Mouse (Mus musculus): Measurements from ENCODE around the gene D630003M21Rik. TPM values are rescaled to one million over a fixed set of nuclear protein-coding genes. Genes with fewer than 3 reads are reported as not detected.
A peak's percentile ranks its signal among the peaks of the same experiment; 100 is the strongest.

Gene D630003M21Rik
- polyA plus RNA-seq, 1 experiment from 2014 or later: 3.1 TPM

GRCm38 (mm10) chr2:158230617-158231016, 1.6 kb upstream of the D630003M21Rik start:
- Histone ChIP-seq H3K27ac (replicated peaks) (no peak overlapping the region), H3K36me3 (replicated peaks) (no peaks in the 10 kb centered on the region), H3K4me3 (no peak overlapping the region), H3K9me3 (no peaks in the 10 kb centered on the region), H3K4me1 (peaks cover 31% of the 10 kb centered on the region), H3K27me3 (replicated peaks; ENCODE audit: low read depth, poor library complexity, severe bottlenecking) (peaks cover 47% of the 10 kb centered on the region)
- WGBS: 30% methylated on average over 6 of the region's 6 CpGs
- DNase-seq (ENCODE audit: low spot score): no peak

- no peaks in the 10 kb centered on the region for H3K36me3 ChIP-seq (replicated peaks)
- DNase-seq (ENCODE audit: low spot score): no peak
- 20% methylated on average over 7 of the region's 7 CpGs for WGBS
- H3K4me1 ChIP-seq: peaks cover 31% of the 10 kb centered on the region
- peak overlapping the region; percentile 81 for H3K27ac ChIP-seq (replicated peaks)
- peak overlapping the region; percentile 66 for H3K4me3 ChIP-seq
- no peaks in the 10 kb centered on the region for H3K9me3 ChIP-seq
- peaks cover 47% of the 10 kb centered on the region for H3K27me3 ChIP-seq (replicated peaks; ENCODE audit: low read depth, poor library complexity, severe bottlenecking)
Observed at GRCm38 (mm10) chr2:158229503-158229892, 476 bp upstream of the D630003M21Rik start.

GRCm38 (mm10) chr2:158225301-158225700, 3.7 kb downstream of the D630003M21Rik start:
- H3K4me1 ChIP-seq: peaks cover 24% of the 10 kb centered on the region

DNA sequence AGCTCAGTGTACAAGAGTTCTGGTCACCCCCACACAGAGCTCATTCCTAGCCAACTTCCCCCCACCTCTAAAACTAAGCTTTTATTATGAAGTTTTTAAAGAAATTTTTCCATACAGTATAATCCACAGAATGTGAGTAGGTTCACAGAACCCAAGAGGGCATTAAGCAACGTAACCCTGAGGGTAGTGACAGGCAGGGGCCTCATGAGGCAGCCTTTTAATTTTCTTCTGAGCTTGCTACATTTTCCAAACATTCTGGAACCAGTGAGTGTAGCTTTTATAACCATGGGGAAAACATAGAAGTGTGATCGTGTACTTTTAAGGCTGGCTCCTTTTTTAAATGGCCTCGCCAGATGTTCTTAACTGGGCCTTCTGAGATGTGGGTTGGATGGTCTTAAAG, 5.5 kb downstream of the D630003M21Rik start:
- Histone ChIP-seq H3K4me1 (peaks cover 10% of the 10 kb centered on the region), H3K36me3 (replicated peaks) (no peaks in the 10 kb centered on the region), H3K27ac (replicated peaks) (no peak overlapping the region), H3K27me3 (replicated peaks; ENCODE audit: low read depth, poor library complexity, severe bottlenecking) (peaks cover 20% of the 10 kb centered on the region), H3K9me3 (no peaks in the 10 kb centered on the region), H3K4me3 (no peak overlapping the region)
- no peak for DNase-seq (ENCODE audit: low spot score)
- 80% methylated on average over 3 of the region's 3 CpGs for WGBS

More at GRCm38 (mm10) chr2:158225301-158225700, 3.7 kb downstream of the D630003M21Rik start:
- Histone ChIP-seq H3K4me3 (no peak overlapping the region), H3K36me3 (replicated peaks) (no peaks in the 10 kb centered on the region), H3K27me3 (replicated peaks; ENCODE audit: low read depth, poor library complexity, severe bottlenecking) (peaks cover 36% of the 10 kb centered on the region), H3K9me3 (no peaks in the 10 kb centered on the region), H3K27ac (replicated peaks) (no peak overlapping the region)
- DNase-seq (ENCODE audit: low spot score): no peak
- 78% methylated on average over 5 of the region's 5 CpGs for WGBS

- peaks cover 12% of the 10 kb centered on the region for H3K27me3 ChIP-seq (replicated peaks; ENCODE audit: low read depth, poor library complexity, severe bottlenecking)
- peaks cover 4% of the 10 kb centered on the region; the same call in 1 of the 2 replicates for H3K4me1 ChIP-seq
- WGBS: 77% methylated on average over 4 of the region's 4 CpGs
Observed at GRCm38 (mm10) chr2:158222664-158223063, 6.4 kb downstream of the D630003M21Rik start.

GRCm38 (mm10) chr2:158221446-158222084, 7.5 kb downstream of the D630003M21Rik start:
- Histone ChIP-seq H3K9me3 (no peaks in the 10 kb centered on the region), H3K27me3 (replicated peaks; ENCODE audit: low read depth, poor library complexity, severe bottlenecking) (0 out of 2 replicates have a peak, but pooled peaks cover 3% of the 10 kb centered on the region), H3K27ac (replicated peaks) (no peak overlapping the region), H3K4me3 (no peak overlapping the region), H3K36me3 (replicated peaks) (0 out of 2 replicates have a peak, but pooled peaks cover under 1% of the 10 kb centered on the region), H3K4me1 (peaks cover 4% of the 10 kb centered on the region; the same call in 1 of the 2 replicates)
- no peak for DNase-seq (ENCODE audit: low spot score)
- WGBS: 85% methylated on average over 9 of the region's 9 CpGs

More at GRCm38 (mm10) chr2:158222664-158223063, 6.4 kb downstream of the D630003M21Rik start:
- no peak overlapping the region for H3K4me3 ChIP-seq
- DNase-seq (ENCODE audit: low spot score): no peak
- H3K27ac ChIP-seq (replicated peaks): no peak overlapping the region
- H3K9me3 ChIP-seq: no peaks in the 10 kb centered on the region
- H3K36me3 ChIP-seq (replicated peaks): no peaks in the 10 kb centered on the region

GRCm38 (mm10) chr2:158219562-158219961, 9.5 kb downstream of the D630003M21Rik start:
- no peak for DNase-seq (ENCODE audit: low spot score)
- peaks cover 14% of the 10 kb centered on the region for H3K4me1 ChIP-seq
- no peak overlapping the region for H3K4me3 ChIP-seq
- WGBS: 89% methylated on average over 2 of the region's 2 CpGs
- H3K9me3 ChIP-seq: no peaks in the 10 kb centered on the region
- 0 out of 2 replicates have a peak, but pooled peaks cover 3% of the 10 kb centered on the region for H3K36me3 ChIP-seq (replicated peaks)
- H3K27ac ChIP-seq (replicated peaks): no peak overlapping the region
- no peaks in the 10 kb centered on the region for H3K27me3 ChIP-seq (replicated peaks; ENCODE audit: low read depth, poor library complexity, severe bottlenecking)

GRCm38 (mm10) chr2:158216510-158216909, 12.5 kb downstream of the D630003M21Rik start:
- H3K27me3 ChIP-seq (replicated peaks; ENCODE audit: low read depth, poor library complexity, severe bottlenecking): no peaks in the 10 kb centered on the region
- WGBS: 86% methylated on average over 8 of the region's 8 CpGs
- 0 out of 2 replicates have a peak, but pooled peaks cover 3% of the 10 kb centered on the region for H3K36me3 ChIP-seq (replicated peaks)
- DNase-seq (ENCODE audit: low spot score): no peak
- H3K4me1 ChIP-seq: peaks cover 13% of the 10 kb centered on the region
- no peak overlapping the region for H3K27ac ChIP-seq (replicated peaks)
- no peak overlapping the region for H3K4me3 ChIP-seq
- no peaks in the 10 kb centered on the region for H3K9me3 ChIP-seq

- Histone ChIP-seq H3K36me3 (replicated peaks) (0 out of 2 replicates have a peak, but pooled peaks cover 3% of the 10 kb centered on the region), H3K27ac (replicated peaks) (no peak overlapping the region), H3K27me3 (replicated peaks; ENCODE audit: low read depth, poor library complexity, severe bottlenecking) (no peaks in the 10 kb centered on the region), H3K4me3 (no peak overlapping the region), H3K4me1 (peaks cover 23% of the 10 kb centered on the region), H3K9me3 (no peaks in the 10 kb centered on the region)
- 63% methylated on average over 9 of the region's 9 CpGs for WGBS
- no peak for DNase-seq (ENCODE audit: low spot score)
Observed at GRCm38 (mm10) chr2:158215283-158216117, 13.5 kb downstream of the D630003M21Rik start.

DNA sequence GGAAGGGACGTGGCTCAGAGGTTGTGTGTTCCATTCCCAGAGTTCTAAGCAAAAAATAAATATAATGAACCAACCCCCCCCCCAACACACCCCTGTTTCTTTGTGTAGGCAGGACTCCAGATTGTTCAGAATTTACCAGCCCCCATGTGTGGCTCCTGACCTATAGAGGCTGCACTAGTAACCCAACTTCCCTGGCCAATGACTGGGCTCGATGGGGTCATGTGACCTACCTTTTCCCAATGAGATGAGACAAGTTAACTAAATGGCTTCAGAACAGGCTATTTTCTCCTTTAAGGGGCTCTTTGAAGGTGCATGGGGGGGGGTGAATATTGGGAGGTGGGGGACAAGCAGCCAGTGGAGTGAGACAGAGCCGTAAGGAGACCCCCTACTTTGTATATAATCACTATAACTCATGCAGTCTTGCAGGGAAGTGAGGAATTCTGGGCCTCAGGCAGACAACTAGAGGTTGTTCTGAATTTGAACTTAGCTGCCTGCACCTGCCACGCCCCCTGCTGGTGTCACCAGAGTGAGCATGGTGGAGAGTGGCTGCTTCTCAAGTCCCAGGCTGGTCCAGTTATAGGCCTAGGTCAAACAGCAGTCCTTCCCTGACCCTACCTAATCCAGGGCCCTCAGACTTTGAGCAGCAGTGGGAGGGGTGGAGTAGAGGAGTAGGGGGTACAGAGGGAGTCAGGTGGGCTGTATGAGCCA, 17.1 kb downstream of the D630003M21Rik start:
- Histone ChIP-seq H3K4me1 (peaks cover 38% of the 10 kb centered on the region), H3K27ac (replicated peaks) (no peak overlapping the region; the same call in 1 of the 2 replicates), H3K4me3 (peak overlapping the region; percentile 31), H3K36me3 (replicated peaks) (0 out of 2 replicates have a peak, but pooled peaks cover 3% of the 10 kb centered on the region), H3K9me3 (no peaks in the 10 kb centered on the region), H3K27me3 (replicated peaks; ENCODE audit: low read depth, poor library complexity, severe bottlenecking) (peaks cover 6% of the 10 kb centered on the region; the same call in 1 of the 2 replicates)
- WGBS: 69% methylated on average over 4 of the region's 4 CpGs
- DNase-seq (ENCODE audit: low spot score): peak; percentile 42

DNA sequence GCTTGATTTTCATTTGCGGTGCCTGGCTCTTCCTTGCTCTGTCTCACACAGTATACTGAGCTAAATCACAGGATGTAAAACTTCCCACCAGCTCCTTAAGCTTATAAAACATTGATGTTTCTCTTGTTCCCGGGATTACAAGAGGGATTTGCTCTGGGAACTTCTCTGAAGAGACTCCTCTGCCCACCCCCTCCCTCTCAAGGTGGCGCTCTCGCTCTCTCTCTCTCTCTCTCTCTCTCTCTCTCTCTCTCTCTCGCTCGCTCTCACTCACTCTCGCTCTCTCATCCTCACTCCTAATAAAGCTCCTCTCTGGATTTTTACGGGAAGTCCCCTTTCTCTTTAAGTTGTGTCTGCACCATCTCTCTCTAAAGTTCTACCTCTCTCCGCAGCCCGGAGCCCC, 18.1 kb downstream of the D630003M21Rik start:
- 27% methylated on average over 10 of the region's 10 CpGs for WGBS
- Histone ChIP-seq H3K4me3 (peak overlapping the region; percentile 31), H3K27ac (replicated peaks) (no peak overlapping the region; the same call in 1 of the 2 replicates)

DNA sequence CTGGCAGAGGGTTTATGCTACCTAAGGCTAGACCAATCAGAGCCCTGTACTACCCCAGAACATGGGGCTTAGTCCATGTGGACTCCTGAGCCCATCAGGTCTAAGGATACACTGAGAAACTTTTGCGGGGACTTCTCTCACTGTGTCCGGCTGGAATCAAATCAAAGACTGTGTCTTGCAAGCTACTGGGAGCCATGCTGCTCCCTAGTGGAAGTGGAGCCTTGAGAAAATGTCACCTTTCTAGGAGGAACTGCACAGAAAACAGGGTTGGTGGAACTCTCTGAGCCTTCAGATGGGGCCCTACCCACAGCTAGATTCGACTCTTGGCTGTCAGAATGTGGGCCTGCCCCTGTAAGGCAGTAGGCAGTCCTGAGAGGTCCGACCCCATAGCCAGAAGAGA, 18.5 kb downstream of the D630003M21Rik start:
- 49% methylated on average over 4 of the region's 4 CpGs for WGBS
- peak overlapping the region; percentile 31; the same call in 1 of the 2 replicates for H3K4me3 ChIP-seq
- peaks cover 6% of the 10 kb centered on the region; the same call in 1 of the 2 replicates for H3K27me3 ChIP-seq (replicated peaks; ENCODE audit: low read depth, poor library complexity, severe bottlenecking)
- H3K9me3 ChIP-seq: no peaks in the 10 kb centered on the region
- H3K4me1 ChIP-seq: peaks cover 35% of the 10 kb centered on the region
- DNase-seq (ENCODE audit: low spot score): no peak
- H3K27ac ChIP-seq (replicated peaks): no peak overlapping the region; the same call in 1 of the 2 replicates
- H3K36me3 ChIP-seq (replicated peaks): no peaks in the 10 kb centered on the region

More for the DNA sequence above, 18.1 kb downstream of the D630003M21Rik start:
- no peaks in the 10 kb centered on the region for H3K9me3 ChIP-seq
- peaks cover 38% of the 10 kb centered on the region for H3K4me1 ChIP-seq
- peak; percentile 37 for DNase-seq (ENCODE audit: low spot score)
- no peaks in the 10 kb centered on the region for H3K36me3 ChIP-seq (replicated peaks)
- peaks cover 6% of the 10 kb centered on the region; the same call in 1 of the 2 replicates for H3K27me3 ChIP-seq (replicated peaks; ENCODE audit: low read depth, poor library complexity, severe bottlenecking)
